Mouse (Mus musculus): Measurements from ENCODE around the gene Dyrk3.
"Not testable (repeated sequence)": the region's sequence is repeated elsewhere in the genome, so short reads cannot be mapped to it uniquely, and the experiment has no call there.

Dyrk3 gene

GRCm38 (mm10) chr1:131138191-131139016, at the start of gene Dyrk3:
Gene Dyrk3, minus strand, starts transcription at chr1:131138340.
- peak; percentile 95 for DNase-seq (ENCODE audit: low read depth)

- DNase-seq (ENCODE audit: low read depth) = peak; percentile 69
Measured at GRCm38 (mm10) chr1:131187856-131188255, 49.7 kb upstream of the Dyrk3 start.

- peak; percentile 34 for DNase-seq (ENCODE audit: low read depth)
Measured at GRCm38 (mm10) chr1:131186995-131187394, 48.9 kb upstream of the Dyrk3 start.

- peak; percentile 60 for DNase-seq (ENCODE audit: low read depth)
Measured at GRCm38 (mm10) chr1:131185821-131186506, 47.8 kb upstream of the Dyrk3 start.

- peak; percentile 47 for DNase-seq (ENCODE audit: low read depth)
Measured at GRCm38 (mm10) chr1:131184956-131185660, 47.0 kb upstream of the Dyrk3 start.

- peak; percentile 84 for DNase-seq (ENCODE audit: low read depth)
Measured at GRCm38 (mm10) chr1:131184253-131184955, 46.3 kb upstream of the Dyrk3 start.

- DNase-seq (ENCODE audit: low read depth) = peak; percentile 55
Measured at GRCm38 (mm10) chr1:131183201-131183600, 45.1 kb upstream of the Dyrk3 start.

GRCm38 (mm10) chr1:131181642-131182527, 43.7 kb upstream of the Dyrk3 start:
- peak; percentile 93 for DNase-seq (ENCODE audit: low read depth)

GRCm38 (mm10) chr1:131180386-131180785, 42.2 kb upstream of the Dyrk3 start:
- no peak for DNase-seq (ENCODE audit: low read depth)

- DNase-seq (ENCODE audit: low read depth) = no peak
Measured at GRCm38 (mm10) chr1:131178083-131178482, 39.9 kb upstream of the Dyrk3 start.

GRCm38 (mm10) chr1:131177249-131177648, 39.1 kb upstream of the Dyrk3 start:
- DNase-seq (ENCODE audit: low read depth) = no peak

GRCm38 (mm10) chr1:131175819-131176218, 37.7 kb upstream of the Dyrk3 start:
- no peak for DNase-seq (ENCODE audit: low read depth)

GRCm38 (mm10) chr1:131175189-131175588, 37.0 kb upstream of the Dyrk3 start:
- DNase-seq (ENCODE audit: low read depth) = peak; percentile 5

- no peak for DNase-seq (ENCODE audit: low read depth)
Measured at GRCm38 (mm10) chr1:131174299-131174861, 36.2 kb upstream of the Dyrk3 start.

- no peak for DNase-seq (ENCODE audit: low read depth)
Measured at GRCm38 (mm10) chr1:131173809-131174208, 35.7 kb upstream of the Dyrk3 start.

- no peak for DNase-seq (ENCODE audit: low read depth)
Measured at GRCm38 (mm10) chr1:131173001-131173400, 34.9 kb upstream of the Dyrk3 start.

GRCm38 (mm10) chr1:131167612-131168011, 29.5 kb upstream of the Dyrk3 start:
- no peak for DNase-seq (ENCODE audit: low read depth)

GRCm38 (mm10) chr1:131164427-131164826, 26.3 kb upstream of the Dyrk3 start:
- no peak for DNase-seq (ENCODE audit: low read depth)

- no peak for DNase-seq (ENCODE audit: low read depth)
Measured at GRCm38 (mm10) chr1:131161091-131161490, 23.0 kb upstream of the Dyrk3 start.

GRCm38 (mm10) chr1:131159573-131160327, 21.6 kb upstream of the Dyrk3 start:
- not testable (repeated sequence) for DNase-seq (ENCODE audit: low read depth)

All from induced T-regulatory cell, adult 2 months (primary cell).